Mouse (Mus musculus): Measurements from ENCODE around the gene Cldn10. TPM values are rescaled to one million over a fixed set of nuclear protein-coding genes. Genes with fewer than 3 reads are reported as not detected.
A peak's percentile ranks its signal among the peaks of the same experiment; 100 is the strongest.

Cldn10 gene
- polyA plus RNA-seq, 1 experiment from 2014 or later, result 12.2 TPM

GRCm38 (mm10) chr14:118827283-118827904 is 39.7 kb downstream of the Cldn10 start:
- Histone ChIP-seq H3K4me3 (ENCODE audit: low read length) (no peak overlapping the region), H3K27ac (ENCODE audit: low read depth, low read length) (no peak overlapping the region), H3K9ac (ENCODE audit: low read depth, low read length) (no peak overlapping the region), H3K27me3 (ENCODE audit: control insufficient read depth, insufficient read depth, low read length) (no peaks in the 10 kb centered on the region), H3K36me3 (ENCODE audit: control insufficient read depth, insufficient read depth, low read length) (no peaks in the 10 kb centered on the region), H3K4me1 (ENCODE audit: control insufficient read depth, insufficient read depth, low read length) (no peaks in the 10 kb centered on the region), H3K9me3 (ENCODE audit: control insufficient read depth, low read length) (no peaks in the 10 kb centered on the region), H3K4me2 (replicated peaks; ENCODE audit: low read depth, low read length) (no peak overlapping the region)
- WGBS, result 54% methylated on average over 7 of the region's 7 CpGs
- ATAC-seq (ENCODE audit: low FRiP score, low TSS enrichment), result no peak

GRCm38 (mm10) chr14:118829331-118830095 is 41.8 kb downstream of the Cldn10 start:
- no peaks in the 10 kb centered on the region for H3K27me3 ChIP-seq (ENCODE audit: control insufficient read depth, insufficient read depth, low read length)
- H3K36me3 ChIP-seq (ENCODE audit: control insufficient read depth, insufficient read depth, low read length), result no peaks in the 10 kb centered on the region
- H3K4me1 ChIP-seq (ENCODE audit: control insufficient read depth, insufficient read depth, low read length), result peaks cover 3% of the 10 kb centered on the region; the same call in 1 of the 2 replicates
- H3K9ac ChIP-seq (ENCODE audit: low read depth, low read length), result no peak overlapping the region
- H3K27ac ChIP-seq (ENCODE audit: low read depth, low read length), result no peak overlapping the region
- H3K9me3 ChIP-seq (ENCODE audit: control insufficient read depth, low read length), result no peaks in the 10 kb centered on the region
- no peak overlapping the region for H3K4me2 ChIP-seq (replicated peaks; ENCODE audit: low read depth, low read length)
- 81% methylated on average over 11 of the region's 11 CpGs for WGBS
- no peak overlapping the region for H3K4me3 ChIP-seq (ENCODE audit: low read length)
- no peak for ATAC-seq (ENCODE audit: low FRiP score, low TSS enrichment)

GRCm38 (mm10) chr14:118831597-118831996 is 43.9 kb downstream of the Cldn10 start:
- H3K4me2 ChIP-seq (replicated peaks; ENCODE audit: low read depth, low read length), result no peak overlapping the region
- 71% methylated on average over 4 of the region's 4 CpGs for WGBS
- no peak overlapping the region for H3K9ac ChIP-seq (ENCODE audit: low read depth, low read length)
- H3K27ac ChIP-seq (ENCODE audit: low read depth, low read length), result no peak overlapping the region
- no peak overlapping the region for H3K4me3 ChIP-seq (ENCODE audit: low read length)
- H3K36me3 ChIP-seq (ENCODE audit: control insufficient read depth, insufficient read depth, low read length), result no peaks in the 10 kb centered on the region
- ATAC-seq (ENCODE audit: low FRiP score, low TSS enrichment), result no peak
- peaks cover 3% of the 10 kb centered on the region; the same call in 1 of the 2 replicates for H3K4me1 ChIP-seq (ENCODE audit: control insufficient read depth, insufficient read depth, low read length)
- no peaks in the 10 kb centered on the region for H3K27me3 ChIP-seq (ENCODE audit: control insufficient read depth, insufficient read depth, low read length)
- H3K9me3 ChIP-seq (ENCODE audit: control insufficient read depth, low read length), result no peaks in the 10 kb centered on the region

GRCm38 (mm10) chr14:118833241-118833640 is 45.5 kb downstream of the Cldn10 start:
- no peaks in the 10 kb centered on the region for H3K9me3 ChIP-seq (ENCODE audit: control insufficient read depth, low read length)
- no peaks in the 10 kb centered on the region for H3K27me3 ChIP-seq (ENCODE audit: control insufficient read depth, insufficient read depth, low read length)
- peaks cover 3% of the 10 kb centered on the region; the same call in 1 of the 2 replicates for H3K4me1 ChIP-seq (ENCODE audit: control insufficient read depth, insufficient read depth, low read length)
- no peak overlapping the region for H3K4me3 ChIP-seq (ENCODE audit: low read length)
- no peak overlapping the region for H3K9ac ChIP-seq (ENCODE audit: low read depth, low read length)
- H3K27ac ChIP-seq (ENCODE audit: low read depth, low read length), result no peak overlapping the region
- no peak for ATAC-seq (ENCODE audit: low FRiP score, low TSS enrichment)
- 73% methylated on average over 6 of the region's 6 CpGs for WGBS
- H3K36me3 ChIP-seq (ENCODE audit: control insufficient read depth, insufficient read depth, low read length), result no peaks in the 10 kb centered on the region
- no peak overlapping the region for H3K4me2 ChIP-seq (replicated peaks; ENCODE audit: low read depth, low read length)

- Histone ChIP-seq H3K4me1 (ENCODE audit: control insufficient read depth, insufficient read depth, low read length) (peaks cover 3% of the 10 kb centered on the region; the same call in 1 of the 2 replicates), H3K4me3 (ENCODE audit: low read length) (no peak overlapping the region), H3K9me3 (ENCODE audit: control insufficient read depth, low read length) (no peaks in the 10 kb centered on the region), H3K9ac (ENCODE audit: low read depth, low read length) (no peak overlapping the region), H3K27ac (ENCODE audit: low read depth, low read length) (peak overlapping the region; percentile 38; the same call in 1 of the 2 replicates), H3K27me3 (ENCODE audit: control insufficient read depth, insufficient read depth, low read length) (no peaks in the 10 kb centered on the region), H3K4me2 (replicated peaks; ENCODE audit: low read depth, low read length) (no peak overlapping the region), H3K36me3 (ENCODE audit: control insufficient read depth, insufficient read depth, low read length) (no peaks in the 10 kb centered on the region)
- ATAC-seq (ENCODE audit: low FRiP score, low TSS enrichment), result no peak
- 1% methylated on average over 7 of the region's 7 CpGs for WGBS
Observed at GRCm38 (mm10) chr14:118834313-118834712, 46.6 kb downstream of the Cldn10 start.

- no peak for ATAC-seq (ENCODE audit: low FRiP score, low TSS enrichment)
Observed at GRCm38 (mm10) chr14:118836145-118836544, 48.4 kb downstream of the Cldn10 start.

GRCm38 (mm10) chr14:118836754-118837153 is 49.0 kb downstream of the Cldn10 start:
- no peaks in the 10 kb centered on the region for H3K27me3 ChIP-seq (ENCODE audit: control insufficient read depth, insufficient read depth, low read length)
- H3K4me1 ChIP-seq (ENCODE audit: control insufficient read depth, insufficient read depth, low read length), result peaks cover 3% of the 10 kb centered on the region; the same call in 1 of the 2 replicates
- H3K9ac ChIP-seq (ENCODE audit: low read depth, low read length), result no peak overlapping the region
- no peaks in the 10 kb centered on the region for H3K9me3 ChIP-seq (ENCODE audit: control insufficient read depth, low read length)
- H3K36me3 ChIP-seq (ENCODE audit: control insufficient read depth, insufficient read depth, low read length), result no peaks in the 10 kb centered on the region
- 92% methylated on average over 7 of the region's 7 CpGs for WGBS
- no peak overlapping the region for H3K4me3 ChIP-seq (ENCODE audit: low read length)
- no peak overlapping the region for H3K27ac ChIP-seq (ENCODE audit: low read depth, low read length)
- no peak for ATAC-seq (ENCODE audit: low FRiP score, low TSS enrichment)
- no peak overlapping the region for H3K4me2 ChIP-seq (replicated peaks; ENCODE audit: low read depth, low read length)

More at GRCm38 (mm10) chr14:118836145-118836544, 48.4 kb downstream of the Cldn10 start:
- Histone ChIP-seq H3K4me1 (ENCODE audit: control insufficient read depth, insufficient read depth, low read length) (peaks cover 3% of the 10 kb centered on the region; the same call in 1 of the 2 replicates), H3K36me3 (ENCODE audit: control insufficient read depth, insufficient read depth, low read length) (no peaks in the 10 kb centered on the region), H3K27ac (ENCODE audit: low read depth, low read length) (no peak overlapping the region), H3K9ac (ENCODE audit: low read depth, low read length) (no peak overlapping the region), H3K27me3 (ENCODE audit: control insufficient read depth, insufficient read depth, low read length) (no peaks in the 10 kb centered on the region), H3K4me2 (replicated peaks; ENCODE audit: low read depth, low read length) (no peak overlapping the region), H3K4me3 (ENCODE audit: low read length) (no peak overlapping the region), H3K9me3 (ENCODE audit: control insufficient read depth, low read length) (no peaks in the 10 kb centered on the region)
- WGBS, result 86% methylated on average over 11 of the region's 11 CpGs

- Histone ChIP-seq H3K9ac (ENCODE audit: low read depth, low read length) (no peak overlapping the region), H3K4me1 (ENCODE audit: control insufficient read depth, insufficient read depth, low read length) (peaks cover 3% of the 10 kb centered on the region; the same call in 1 of the 2 replicates), H3K27ac (ENCODE audit: low read depth, low read length) (no peak overlapping the region), H3K4me3 (ENCODE audit: low read length) (no peak overlapping the region), H3K36me3 (ENCODE audit: control insufficient read depth, insufficient read depth, low read length) (no peaks in the 10 kb centered on the region), H3K27me3 (ENCODE audit: control insufficient read depth, insufficient read depth, low read length) (no peaks in the 10 kb centered on the region), H3K4me2 (replicated peaks; ENCODE audit: low read depth, low read length) (no peak overlapping the region), H3K9me3 (ENCODE audit: control insufficient read depth, low read length) (no peaks in the 10 kb centered on the region)
- 53% methylated on average over 8 of the region's 8 CpGs for WGBS
- ATAC-seq (ENCODE audit: low FRiP score, low TSS enrichment), result no peak; the same call in 1 of the 2 replicates
Observed at GRCm38 (mm10) chr14:118838556-118839120, 50.9 kb downstream of the Cldn10 start.

- Histone ChIP-seq H3K9me3 (ENCODE audit: control insufficient read depth, low read length) (no peaks in the 10 kb centered on the region), H3K36me3 (ENCODE audit: control insufficient read depth, insufficient read depth, low read length) (no peaks in the 10 kb centered on the region), H3K9ac (ENCODE audit: low read depth, low read length) (no peak overlapping the region), H3K4me3 (ENCODE audit: low read length) (no peak overlapping the region), H3K4me1 (ENCODE audit: control insufficient read depth, insufficient read depth, low read length) (no peaks in the 10 kb centered on the region), H3K27me3 (ENCODE audit: control insufficient read depth, insufficient read depth, low read length) (no peaks in the 10 kb centered on the region), H3K27ac (ENCODE audit: low read depth, low read length) (no peak overlapping the region), H3K4me2 (replicated peaks; ENCODE audit: low read depth, low read length) (no peak overlapping the region)
- 48% methylated on average over 5 of the region's 5 CpGs for WGBS
- no peak for ATAC-seq (ENCODE audit: low FRiP score, low TSS enrichment)
Observed at GRCm38 (mm10) chr14:118839416-118839815, 51.7 kb downstream of the Cldn10 start.

Data from kidney, embryonic 14.5 days (tissue).